Mouse (Mus musculus) gastrocnemius, postnatal 25 days (tissue): ENCODE results near the gene Cnr2. TPM values are rescaled to one million over a fixed set of nuclear protein-coding genes. Genes with fewer than 3 reads are reported as not detected.
A peak's percentile ranks its signal among the peaks of the same experiment; 100 is the strongest.
"Not testable (repeated sequence)": the region's sequence is repeated elsewhere in the genome, so short reads cannot be mapped to it uniquely, and the experiment has no call there.

Source experiments
- DNase-seq: peaks from one replicate; pipeline ENCODE4 v3.0.0; 2022
- total RNA-seq, 2 experiments: library from RNA; stranded (reverse); gene quantifications; 1 replicate in 1 of 2; 2 replicates in 1 of 2; pipeline ENCODE4 v1.2.3; 2021

Cnr2 gene
- total RNA-seq, 2 experiments from 2014 or later: 0.08 to 0.10 TPM

DNA sequence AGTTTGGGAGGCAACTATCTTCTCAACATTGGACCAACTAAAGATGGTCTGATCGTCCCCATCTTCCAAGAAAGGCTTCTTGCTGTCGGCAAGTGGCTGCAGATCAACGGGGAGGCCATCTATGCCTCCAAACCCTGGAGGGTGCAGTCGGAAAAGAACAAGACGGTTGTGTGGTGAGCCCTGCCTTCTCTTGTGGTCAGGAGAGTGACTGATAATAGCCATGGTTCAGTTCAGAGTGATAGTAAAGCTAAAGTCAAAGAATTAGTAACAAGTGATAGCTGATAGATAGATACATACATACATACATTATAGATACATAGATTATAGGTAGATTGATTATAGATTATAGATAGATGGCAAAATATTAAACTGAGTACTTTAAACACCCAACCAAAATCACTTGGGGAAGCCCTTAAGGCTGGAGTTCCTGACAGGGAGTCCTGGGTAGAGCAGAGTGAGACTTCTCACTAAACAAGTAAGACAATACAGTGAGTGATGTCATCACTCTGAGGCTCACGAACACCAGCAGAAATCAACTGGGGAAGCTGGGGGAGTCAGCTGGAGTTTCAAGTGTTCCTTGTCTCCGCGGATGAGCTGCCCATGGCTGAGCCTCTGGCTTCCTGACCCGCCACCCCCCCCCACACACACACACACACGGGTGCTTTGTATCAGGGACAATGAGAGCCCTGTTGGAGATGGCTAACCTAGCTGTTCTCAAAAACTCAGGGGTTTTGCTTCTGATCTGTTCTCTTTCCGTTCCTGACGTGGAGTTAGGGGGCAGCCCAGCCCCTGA, 39.7 kb downstream of the Cnr2 start:
- DNase-seq: no peak

DNA sequence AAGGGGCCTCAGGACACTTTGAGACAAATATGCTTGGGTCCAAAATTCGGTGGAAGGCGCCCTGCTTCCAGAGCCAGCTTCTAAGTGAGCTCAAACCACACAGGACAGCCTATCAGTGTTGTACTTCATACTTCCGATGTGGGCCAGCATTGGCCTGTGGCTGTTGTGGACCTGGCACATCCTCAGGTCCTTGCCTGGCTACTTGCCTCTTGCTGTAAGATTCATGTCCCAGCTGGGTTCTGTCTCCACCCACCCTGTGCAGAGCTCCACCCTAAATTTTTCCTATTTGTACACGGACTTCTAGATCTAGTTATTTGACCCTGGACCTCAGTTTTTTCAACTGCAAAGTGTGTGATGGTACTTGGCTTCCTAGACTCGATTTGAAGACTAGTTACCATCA, 40.3 kb downstream of the Cnr2 start:
- peak; percentile 50 for DNase-seq

DNA sequence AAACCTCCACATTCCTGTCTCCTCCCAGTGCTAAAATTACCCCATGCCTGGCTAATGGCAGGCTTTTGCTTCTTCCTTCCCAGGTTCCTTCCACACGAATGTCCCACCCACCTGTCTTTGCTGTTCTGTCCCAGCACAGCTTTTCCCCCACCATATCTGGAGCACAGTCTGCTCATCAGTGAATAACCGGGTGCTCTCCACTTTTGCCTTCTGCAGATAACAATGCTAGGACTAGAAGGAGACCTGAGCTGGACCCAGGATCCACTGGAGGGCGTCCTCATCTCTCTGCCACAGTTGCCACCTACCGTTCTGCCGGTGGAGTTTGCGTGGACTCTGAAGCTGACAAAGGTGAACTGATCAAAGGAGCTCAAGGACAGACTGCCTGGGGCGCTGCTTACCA, 43.7 kb downstream of the Cnr2 start:
- no peak for DNase-seq

DNA sequence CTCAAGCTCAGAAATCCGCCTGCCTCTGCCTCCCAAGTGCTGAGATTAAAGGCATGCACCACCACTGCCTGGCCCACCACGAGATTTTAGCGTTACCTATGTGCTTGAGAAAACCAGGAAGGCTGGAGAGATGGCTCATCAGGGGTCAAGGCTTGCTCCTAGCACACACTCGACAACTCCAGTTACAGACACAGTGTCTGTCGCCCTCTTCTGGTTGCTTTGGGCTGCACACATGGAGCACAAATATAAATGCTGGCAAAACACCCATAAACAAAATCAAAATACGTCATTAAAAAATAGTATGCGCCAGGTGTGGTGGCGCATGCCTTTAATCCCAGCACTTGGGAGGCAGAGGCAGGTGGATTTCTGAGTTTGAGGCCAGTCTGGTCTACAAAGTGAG, 45.8 kb downstream of the Cnr2 start:
- not testable (repeated sequence) for DNase-seq

DNA sequence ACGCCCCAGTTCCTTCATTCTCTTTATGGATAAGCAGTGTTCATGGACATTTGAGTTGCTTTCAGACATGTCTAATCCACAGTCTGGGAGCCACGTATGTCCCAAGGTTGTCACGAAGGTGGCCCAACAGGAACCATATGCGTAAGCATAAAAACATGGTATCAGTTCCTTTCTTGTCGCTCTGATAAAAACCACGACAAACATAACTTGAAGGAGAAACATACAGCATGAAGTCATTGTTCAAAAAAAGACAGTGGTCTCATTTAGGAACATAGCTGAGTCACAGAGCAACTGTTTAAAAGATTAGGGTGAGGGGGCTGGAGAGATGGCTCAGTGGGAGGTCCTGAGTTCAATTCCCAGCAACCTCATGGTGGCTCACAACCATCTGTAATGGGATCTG, 47.0 kb downstream of the Cnr2 start:
- DNase-seq: no peak

DNA sequence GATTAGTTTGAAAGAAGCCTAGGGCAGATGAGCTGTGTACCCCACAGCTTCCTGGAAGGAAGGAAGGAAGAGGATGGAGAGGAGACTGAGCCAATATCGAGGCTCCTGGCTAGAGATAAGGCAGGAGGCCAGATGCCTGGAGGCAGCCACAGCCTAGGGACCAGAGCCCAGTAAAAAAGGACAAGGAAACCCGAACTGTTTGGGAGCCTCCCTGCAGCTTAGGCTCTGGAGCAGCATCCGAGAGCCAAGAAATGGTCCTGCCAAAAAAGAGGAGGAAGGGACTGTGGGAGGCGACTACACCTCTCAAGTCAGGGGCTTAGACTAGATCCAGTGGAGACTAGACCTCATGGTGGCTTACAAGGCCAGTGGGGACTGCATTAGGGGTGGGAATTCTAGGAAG, 48.2 kb downstream of the Cnr2 start:
- DNase-seq: peak; percentile 71

DNA sequence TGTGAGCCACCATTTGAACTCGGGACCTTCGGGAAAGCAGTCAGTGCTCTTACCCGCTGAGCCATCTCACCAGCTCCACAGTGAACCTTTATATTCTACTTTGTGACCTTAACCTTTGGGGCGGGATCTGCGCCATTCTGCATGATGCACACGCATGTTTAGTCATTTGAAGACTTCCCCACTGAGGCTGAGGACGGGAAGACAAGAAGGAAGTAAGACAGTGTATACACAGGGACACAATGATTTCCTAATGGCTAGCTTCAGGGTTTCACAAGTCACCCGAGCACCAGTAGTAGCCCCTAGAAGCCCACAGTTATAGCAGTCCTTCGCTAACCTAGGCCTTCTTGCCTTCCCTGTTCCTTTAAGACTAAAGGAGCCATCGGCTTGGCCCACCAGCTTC, 50.5 kb downstream of the Cnr2 start:
- DNase-seq: no peak

DNA sequence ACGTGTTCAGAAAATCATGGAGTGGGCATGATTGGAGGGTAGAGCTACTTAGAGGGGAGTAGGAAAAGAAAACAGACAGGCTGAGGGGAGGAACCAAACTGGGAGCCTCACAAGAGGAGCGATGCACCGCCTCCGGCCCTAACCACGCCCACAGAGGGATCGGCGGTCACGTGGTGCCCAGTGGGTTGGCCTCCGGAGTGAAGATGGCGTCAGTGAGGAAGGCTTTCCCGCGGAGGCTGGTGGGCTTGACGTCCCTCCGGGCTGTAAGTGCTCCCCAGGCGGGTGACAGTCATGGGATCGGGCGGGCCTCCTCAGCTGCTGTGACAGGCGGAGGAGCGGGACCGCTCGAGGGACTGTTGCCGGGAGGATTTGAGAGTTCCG, 51.1 kb downstream of the Cnr2 start, which contains the start of gene Hmgcl:
Hmgcl (plus strand) TSS at position 171 of the 381 bp plus-strand sequence.
- peak; percentile 92 for DNase-seq

DNA sequence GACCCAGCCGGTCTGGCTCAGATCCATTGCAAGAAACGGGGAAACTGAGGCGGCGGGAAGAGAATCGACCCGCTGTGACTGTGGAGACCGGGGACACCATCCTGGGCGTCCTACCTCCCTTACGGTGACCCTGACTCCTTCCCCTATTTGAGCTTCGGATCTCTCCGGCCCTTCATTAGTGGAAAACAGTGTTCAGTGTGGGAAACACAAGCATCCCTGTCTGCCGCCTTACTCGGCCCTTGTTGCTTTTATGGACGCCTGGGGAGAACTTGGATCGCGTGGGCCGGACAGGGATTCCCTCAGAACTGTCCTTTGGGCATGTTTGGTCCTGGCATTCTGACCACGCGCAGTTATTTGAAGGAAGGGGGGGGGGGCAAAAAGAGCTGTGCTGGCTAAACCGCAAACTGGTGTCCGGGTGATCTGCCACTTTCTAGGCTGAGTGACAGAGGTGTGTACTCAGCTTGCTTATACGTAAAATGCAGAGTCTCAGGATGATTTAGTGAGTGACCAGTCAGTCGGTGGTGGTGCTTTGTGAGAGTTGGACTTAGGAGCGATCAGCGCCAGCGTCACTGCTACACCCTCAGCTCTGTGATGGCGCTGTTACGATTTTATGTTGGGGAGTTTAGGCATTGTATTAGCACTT, 51.6 kb downstream of the Cnr2 start:
- DNase-seq: no peak

DNA sequence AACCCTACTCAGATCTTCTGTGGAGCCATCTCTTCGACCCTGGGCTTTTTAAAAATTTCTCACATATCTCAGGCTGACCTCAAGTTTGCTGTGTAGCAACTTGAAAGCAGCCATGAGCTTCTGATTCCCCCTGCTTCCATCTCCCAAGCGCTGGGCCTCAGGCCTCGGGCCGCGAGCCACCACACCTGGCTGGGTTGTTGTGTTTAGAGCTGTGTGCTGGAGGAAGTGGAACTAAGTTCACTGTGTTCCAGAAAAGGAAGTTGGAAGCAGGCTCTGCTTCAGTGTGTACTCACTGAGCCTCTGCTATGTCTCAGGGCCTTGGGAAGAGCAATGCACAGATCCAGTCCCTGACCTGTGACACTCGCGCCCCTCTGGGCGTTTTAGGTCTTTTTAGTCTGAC, 52.9 kb downstream of the Cnr2 start:
- DNase-seq: no peak

DNA sequence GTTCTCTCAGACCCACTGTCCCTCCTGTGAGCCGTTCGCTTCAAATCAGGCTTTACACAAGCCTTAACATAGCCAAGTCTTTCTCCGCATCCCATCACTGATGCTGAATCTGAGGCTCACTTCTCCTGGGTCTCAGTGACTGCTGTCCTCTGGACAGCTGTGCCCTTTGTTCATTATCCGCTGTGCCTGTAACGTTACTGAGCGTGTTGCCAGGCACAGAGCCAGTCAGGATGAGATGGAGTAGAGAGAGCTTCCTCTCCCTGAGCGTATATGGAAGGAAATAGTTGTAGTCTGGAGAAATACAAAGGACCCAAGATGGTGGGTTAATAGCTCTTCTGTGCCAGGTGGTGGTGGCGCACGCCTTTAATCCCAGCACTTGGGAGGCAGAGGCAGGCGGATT, 54.3 kb downstream of the Cnr2 start:
- no peak for DNase-seq

DNA sequence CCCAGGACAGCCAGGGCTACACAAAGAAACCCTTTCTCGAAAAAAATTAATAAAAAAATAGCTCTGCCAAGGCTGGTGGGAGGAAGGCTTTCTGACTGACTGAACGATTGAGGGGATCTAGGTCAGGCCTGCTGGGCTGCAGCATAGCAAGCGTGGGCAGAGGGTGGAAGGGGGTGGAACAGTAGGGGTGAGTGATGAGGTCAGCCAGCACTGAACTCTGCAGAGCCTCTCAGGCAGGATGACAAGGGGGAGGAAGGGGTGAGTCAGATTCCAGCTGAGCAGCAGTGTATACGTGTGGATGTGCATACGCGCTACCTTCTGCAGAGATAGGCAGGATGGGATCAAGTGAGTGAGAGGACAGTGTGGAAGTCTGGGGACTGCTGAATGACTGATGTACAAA, 54.7 kb downstream of the Cnr2 start:
- DNase-seq: no peak

DNA sequence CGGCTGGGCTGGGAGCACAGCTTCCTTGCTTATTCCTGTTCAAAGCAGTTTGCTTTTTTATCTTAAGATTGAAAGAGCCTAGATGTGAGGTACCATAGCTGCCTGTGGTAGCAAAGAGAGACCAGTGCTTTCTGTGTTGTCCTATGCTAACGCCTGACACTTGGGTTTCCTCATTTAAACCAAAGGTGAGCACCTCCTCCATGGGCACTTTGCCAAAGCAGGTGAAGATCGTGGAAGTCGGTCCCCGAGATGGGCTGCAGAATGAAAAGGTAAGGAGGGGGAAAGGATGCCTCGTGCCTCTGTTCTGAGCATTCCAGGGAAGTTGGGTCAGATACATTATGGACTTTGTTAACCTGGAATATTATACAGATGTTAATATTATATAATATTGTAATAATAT, 55.2 kb downstream of the Cnr2 start:
- no peak for DNase-seq

DNA sequence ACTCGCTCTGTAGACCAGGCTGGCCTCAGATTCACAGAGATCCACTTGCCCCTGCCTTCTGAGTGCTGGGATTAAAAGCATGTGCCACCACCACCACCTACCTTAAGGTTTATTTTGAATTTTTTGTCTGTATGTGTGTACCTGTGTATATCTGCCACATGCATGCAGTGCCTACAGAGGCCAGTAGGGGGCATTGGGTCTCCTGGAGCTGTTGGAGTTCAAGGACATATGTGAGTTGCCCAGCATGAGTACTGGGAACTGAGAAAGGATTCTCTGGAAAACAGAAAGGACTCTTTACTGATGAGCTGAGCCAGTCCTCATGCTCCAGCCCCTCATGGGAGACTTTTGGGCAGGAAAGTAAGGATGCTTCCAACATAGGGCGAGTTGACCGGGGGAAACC, 56.3 kb downstream of the Cnr2 start:
- DNase-seq: no peak

DNA sequence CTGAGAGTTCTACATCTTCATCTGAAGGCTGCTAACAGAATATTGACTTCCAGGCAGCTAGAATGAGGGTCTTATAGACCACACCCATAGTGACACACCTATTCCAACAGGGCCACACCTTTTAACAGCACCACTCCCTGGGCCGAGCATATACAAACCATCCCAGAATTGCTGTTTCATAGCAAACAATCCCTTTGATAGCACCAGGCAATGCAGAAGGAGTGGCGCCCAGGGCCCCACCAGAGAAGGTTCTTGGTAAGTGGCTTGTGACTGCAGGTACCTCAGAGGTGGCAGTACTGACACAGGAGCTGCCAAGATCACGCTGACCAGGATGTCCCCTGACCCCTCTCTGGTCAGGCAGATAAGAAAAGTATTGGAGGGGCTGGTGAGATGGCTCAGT, 58.0 kb downstream of the Cnr2 start:
- DNase-seq: no peak

DNA sequence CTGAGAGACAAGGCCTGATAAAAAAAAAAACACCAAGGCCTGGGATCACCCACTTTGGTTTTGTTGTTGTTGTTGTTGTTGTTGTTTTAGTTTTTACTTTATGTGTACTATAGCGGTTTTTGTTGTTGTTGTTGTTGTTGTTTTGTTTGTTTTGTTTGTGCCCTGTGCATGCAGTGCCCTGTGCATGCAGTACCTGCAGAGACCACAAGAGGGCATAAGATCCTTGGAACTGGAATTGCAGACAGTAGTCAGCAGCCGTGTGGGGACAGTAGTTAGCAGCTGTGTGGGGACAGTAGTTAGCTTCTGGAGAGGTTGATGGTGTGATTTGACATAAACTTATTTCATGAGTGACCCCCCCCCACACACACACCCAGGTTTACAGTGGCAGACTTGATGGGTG, 59.0 kb downstream of the Cnr2 start:
- DNase-seq: no peak

DNA sequence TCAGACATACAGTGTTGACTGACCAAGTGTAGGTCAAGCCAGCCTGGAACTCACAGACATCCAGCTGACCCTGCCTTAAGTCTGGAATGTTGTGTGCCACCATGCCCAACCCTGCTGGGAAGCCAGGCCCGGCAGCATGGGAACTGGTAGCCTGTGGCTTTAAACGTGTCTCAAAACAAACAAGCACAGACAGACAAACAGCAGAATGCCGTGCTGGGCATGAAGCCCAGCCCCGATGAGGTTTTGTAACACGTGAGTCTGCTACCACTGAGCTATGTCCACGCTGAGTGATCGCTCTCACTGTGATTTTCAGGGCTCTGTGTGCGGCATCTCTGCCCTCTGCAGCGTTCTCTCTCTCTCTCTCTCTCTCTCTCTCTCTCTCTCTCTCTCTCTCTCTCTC, 60.7 kb downstream of the Cnr2 start:
- DNase-seq: no peak

DNA sequence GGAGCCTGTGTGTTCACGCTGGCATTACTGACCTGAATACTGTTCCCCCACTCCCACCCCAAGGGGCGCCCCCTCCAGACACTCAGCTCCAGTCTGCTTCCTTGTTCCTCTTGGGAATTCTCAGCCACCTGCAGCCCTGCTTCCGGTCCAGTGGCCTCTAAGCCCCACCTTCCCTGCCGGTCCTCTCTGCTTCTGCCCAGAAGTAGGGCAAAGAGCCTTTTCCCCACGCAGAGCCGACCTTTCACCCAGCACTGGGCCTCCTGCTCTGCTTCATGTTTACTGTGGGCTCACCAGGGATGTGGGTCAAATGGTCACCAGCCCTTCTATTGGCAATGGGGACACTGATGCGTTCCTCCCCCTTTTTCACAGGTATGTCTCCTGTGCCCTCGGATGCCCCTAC, 63.2 kb downstream of the Cnr2 start:
- DNase-seq: no peak

DNA sequence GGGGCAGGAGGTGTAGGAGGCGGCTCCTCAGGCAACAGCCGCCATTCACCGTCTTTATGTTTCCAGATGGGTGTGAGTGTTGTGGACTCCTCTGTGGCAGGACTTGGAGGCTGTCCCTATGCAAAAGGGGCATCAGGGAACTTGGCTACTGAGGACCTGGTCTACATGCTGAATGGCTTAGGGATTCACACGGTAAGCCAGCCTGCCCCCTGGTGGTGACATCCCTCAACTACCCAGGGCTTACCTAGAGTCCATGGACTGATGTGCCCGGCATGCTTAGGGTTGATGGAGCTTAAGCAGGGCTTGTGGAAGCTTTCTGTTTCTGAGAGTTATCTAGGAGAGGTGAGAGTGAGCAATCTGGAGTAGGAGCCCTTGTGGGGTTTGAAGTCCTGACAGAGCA, 65.5 kb downstream of the Cnr2 start:
- no peak for DNase-seq

DNA sequence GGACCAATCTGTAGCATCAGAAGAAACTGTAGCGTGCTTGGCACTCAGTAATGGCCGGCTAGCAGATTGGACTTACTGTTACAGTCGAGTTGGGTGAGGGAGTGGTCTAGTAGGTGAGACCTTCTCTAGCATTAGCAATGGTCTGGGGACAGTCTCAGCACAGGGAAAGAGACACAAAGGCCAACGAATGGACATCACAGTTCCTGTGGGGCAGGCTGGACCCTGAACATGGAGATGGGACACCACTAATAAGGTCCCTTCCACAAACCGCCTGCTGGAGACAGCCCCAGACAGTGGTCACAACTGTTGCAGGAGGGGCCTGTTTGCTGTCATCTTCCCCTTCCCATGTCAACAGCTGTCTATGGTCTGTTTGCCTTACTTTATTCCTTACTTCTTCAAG, 66.5 kb downstream of the Cnr2 start:
- no peak for DNase-seq

DNA sequence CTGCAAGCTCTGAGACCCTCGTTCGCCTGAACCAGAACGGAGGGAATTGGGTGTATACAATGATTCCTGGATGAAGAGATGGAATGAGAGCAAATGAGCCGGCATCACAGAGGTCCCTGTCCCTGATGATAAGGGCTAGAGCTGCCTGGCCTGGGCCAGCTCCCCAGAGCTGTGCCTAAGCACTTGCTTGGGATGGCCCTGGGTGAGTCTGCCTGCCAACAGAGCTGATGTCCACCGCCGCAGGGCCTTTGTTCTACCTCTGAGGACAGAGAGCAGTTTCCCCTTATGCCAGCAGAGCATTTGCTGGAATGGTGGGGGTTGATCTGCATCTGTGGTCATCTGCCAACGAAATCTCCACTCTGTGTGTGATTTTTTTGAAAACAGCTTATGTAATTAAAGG, 67.0 kb downstream of the Cnr2 start:
- DNase-seq: no peak

DNA sequence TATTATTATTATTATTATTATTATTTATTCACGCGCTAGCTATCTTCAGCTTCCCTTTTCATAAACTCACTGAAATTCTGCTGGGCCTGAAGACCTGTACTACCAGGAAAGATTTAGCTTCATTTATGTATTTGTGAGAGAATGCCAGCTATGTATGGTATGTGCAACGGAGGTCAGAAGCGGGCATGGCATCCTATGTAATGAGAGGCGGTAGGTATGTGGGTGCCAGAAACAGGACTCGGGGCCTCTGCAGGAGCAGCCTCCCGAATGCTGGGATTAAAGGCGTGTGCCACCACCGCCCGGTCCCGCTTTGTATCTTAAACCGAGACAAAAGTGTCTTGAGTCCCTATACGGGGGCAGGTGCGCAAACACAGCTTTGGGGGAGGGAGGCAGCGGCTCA, 67.8 kb downstream of the Cnr2 start:
- DNase-seq: no peak

DNA sequence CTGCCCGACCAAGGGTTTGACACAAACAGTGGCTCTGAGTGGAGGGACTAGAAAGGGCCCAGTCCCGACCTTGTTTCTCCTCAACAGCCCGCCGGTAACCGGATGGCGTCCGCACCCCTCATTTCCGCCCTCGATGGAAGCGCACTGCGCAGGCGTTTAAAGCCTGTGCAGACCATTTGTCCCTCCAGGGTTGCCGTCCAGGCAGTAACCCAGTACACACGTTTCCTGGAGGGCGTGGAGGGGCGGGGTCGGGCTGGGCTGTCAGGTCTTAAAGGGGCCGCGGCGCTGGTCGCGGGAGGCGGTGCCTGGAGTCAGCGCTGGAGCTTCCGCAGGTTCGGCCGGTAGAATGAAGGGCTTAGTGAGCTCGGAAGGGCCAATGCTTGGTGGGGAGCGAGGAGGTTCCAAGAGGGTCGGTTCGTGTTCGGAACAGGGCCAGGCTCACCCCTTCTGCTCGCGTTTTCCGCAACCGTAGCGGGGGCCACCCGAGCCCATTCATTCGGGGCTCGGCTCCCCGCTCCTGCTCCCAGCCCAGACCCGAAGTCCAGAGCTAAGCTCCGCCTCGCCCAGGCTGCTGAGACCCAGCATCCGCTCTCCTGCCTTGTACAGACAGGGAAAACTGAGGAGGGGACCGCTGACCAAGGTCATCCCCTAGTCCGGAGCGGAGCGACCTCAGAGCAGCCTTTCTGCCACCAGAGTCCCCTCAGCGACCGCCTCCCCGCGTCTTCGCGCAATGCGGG, 68.4 kb downstream of the Cnr2 start, which contains the start of gene Gale:
Gale (plus strand) TSS at position 271 of the 737 bp plus-strand sequence.
- peak; percentile 95 for DNase-seq
